In genomic region chr13:46098621-46099020, GRCm38 (mm10) we compare ENCODE assay signal across 20 mouse cellular contexts.
"Had no signal": no experiment of that assay in that cellular context is flagged by ENCODE, and none has a peak within 500 bp of the region (broad histone marks: within the 10 kb centered on the region; RNA-seq: fewer than 3 reads in every experiment).

No protein-coding gene starts in this region.

- H3K27ac ChIP-seq: limb, embryonic 12.5 days; limb, embryonic 15.5 days; liver, embryonic 14.5 days; midbrain, embryonic 10.5 days; midbrain, embryonic 15.5 days; neural tube, embryonic 12.5 days; neural tube, embryonic 15.5 days had no signal

- DNase-seq: kidney, adult 18-20 months; kidney, adult 9 months; kidney, postnatal 14 days; kidney, postnatal 4 days; left cerebral cortex, postnatal 4 days; liver, postnatal 0 days; lung, embryonic 14.5 days; lung, postnatal 36 days; right cerebral cortex, postnatal 4 days; spleen, adult 18-20 months; thymus, adult 18-20 months; thymus, postnatal 36 days had no signal

- H3K4me1 ChIP-seq: limb, embryonic 12.5 days; limb, embryonic 15.5 days; midbrain, embryonic 15.5 days; neural tube, embryonic 12.5 days; neural tube, embryonic 15.5 days had no signal

- H3K4me3 ChIP-seq: limb, embryonic 12.5 days; limb, embryonic 15.5 days; megakaryocyte, embryonic 14.5 days; midbrain, embryonic 10.5 days; midbrain, embryonic 15.5 days; neural tube, embryonic 12.5 days; neural tube, embryonic 15.5 days had no signal
